Mouse (Mus musculus) lung, embryonic 16.5 days (tissue): ENCODE measurements around the gene Hivep3. TPM values are rescaled to one million over a fixed set of nuclear protein-coding genes. Genes with fewer than 3 reads are reported as not detected.
A peak's percentile ranks its signal among the peaks of the same experiment; 100 is the strongest.

Experiments used
- ATAC-seq: fragments of 200-750 bp; cut with Nextera tagmentation; 2 replicates; pipeline ENCODE4 v1.8.0; 2017; ENCODE audit warnings: low read depth, mild to moderate bottlenecking, moderate library complexity
- H3K27ac ChIP-seq: fragments of 300-500 bp; sonication (generic); 2 replicates; pipeline ENCODE4 v1.5.1; 2014; ENCODE audit warnings: mild to moderate bottlenecking, control low read depth, low read length
- H3K27me3 ChIP-seq: fragments of 300-500 bp; sonication (generic); 2 replicates; pipeline ENCODE4 v1.6.1; 2014; ENCODE audit warnings: low read depth, low read length, mixed read lengths; ENCODE audit not compliant: control insufficient read depth, insufficient read depth
- H3K36me3 ChIP-seq: fragments of 300-500 bp; sonication (generic); 2 replicates; pipeline ENCODE4 v1.6.1; 2014; ENCODE audit warnings: low read length; ENCODE audit not compliant: control insufficient read depth, insufficient read depth
- H3K4me1 ChIP-seq: fragments of 300-500 bp; sonication (generic); replicated peaks from 2 replicates; pipeline ENCODE4 v1.6.1; 2014; ENCODE audit warnings: low read length, mixed read lengths; ENCODE audit not compliant: control insufficient read depth, insufficient read depth
- H3K4me2 ChIP-seq: fragments of 300-500 bp; sonication (generic); 2 replicates; pipeline ENCODE4 v1.6.1; 2014; ENCODE audit warnings: low read depth, low read length, control low read depth
- H3K4me3 ChIP-seq: fragments of 300-500 bp; sonication (generic); 2 replicates; pipeline ENCODE4 v1.5.1; 2014; ENCODE audit warnings: mild to moderate bottlenecking, low read length, control low read depth
- H3K9ac ChIP-seq: fragments of 300-500 bp; sonication (generic); 2 replicates; pipeline ENCODE4 v1.6.1; 2014; ENCODE audit warnings: low read length, control low read depth
- H3K9me3 ChIP-seq: fragments of 300-500 bp; sonication (generic); 2 replicates; pipeline ENCODE4 v1.6.1; 2016; ENCODE audit warnings: low read length; ENCODE audit not compliant: control insufficient read depth
- WGBS: fragments of 180-500 bp; shearing (Covaris S2); extraction: QIAGEN DNeasy Blood & Tissue Kit; methylation state at CpG from one replicate; pipeline ENCODE4 v1.1.7; 2014; 5-methylcytosine and 5-hydroxymethylcytosine counted together
- polyA plus RNA-seq: library from polyadenylated mRNA; unstranded; fragments of >200 nt; fragmentation: Nextera tagmentation; extraction: Ambion mirVana; gene quantifications from 2 replicates; pipeline ENCODE4 v1.2.1, GENCODE M21; 2015

The Hivep3 gene
- polyA plus RNA-seq, 1 experiment from 2014 or later: 30.3 TPM

DNA sequence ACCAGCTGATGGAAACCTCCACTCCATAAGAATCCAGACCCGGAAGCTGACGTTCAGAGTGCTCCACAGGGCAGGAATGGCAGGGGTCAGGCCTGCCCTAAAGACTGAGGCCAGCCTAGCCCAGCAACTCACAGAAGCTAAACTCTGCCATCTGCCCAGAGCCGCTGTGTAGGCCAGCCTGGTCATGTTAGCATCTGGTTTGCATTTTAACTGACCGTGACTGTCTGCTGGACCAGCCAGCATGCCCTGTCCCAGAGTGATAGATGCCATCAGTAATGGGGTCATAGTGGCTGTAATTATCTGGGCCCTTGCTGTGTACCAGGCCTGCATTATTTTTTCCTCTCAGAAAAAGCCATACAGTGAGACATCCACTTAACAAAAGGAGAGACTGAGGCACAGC, 397.3 kb downstream of the Hivep3 start:
- WGBS: 73% methylated on average over 4 of the region's 4 CpGs
- Histone ChIP-seq H3K9me3 (no peaks in the 10 kb centered on the region), H3K4me2 (no peak overlapping the region), H3K4me1 (peaks cover 17% of the 10 kb centered on the region), H3K36me3 (no peaks in the 10 kb centered on the region), H3K27me3 (no peaks in the 10 kb centered on the region), H3K4me3 (no peak overlapping the region), H3K9ac (peak overlapping the region; percentile 7; the same call in 1 of the 2 replicates), H3K27ac (no peak overlapping the region)
- ATAC-seq: no peak

DNA sequence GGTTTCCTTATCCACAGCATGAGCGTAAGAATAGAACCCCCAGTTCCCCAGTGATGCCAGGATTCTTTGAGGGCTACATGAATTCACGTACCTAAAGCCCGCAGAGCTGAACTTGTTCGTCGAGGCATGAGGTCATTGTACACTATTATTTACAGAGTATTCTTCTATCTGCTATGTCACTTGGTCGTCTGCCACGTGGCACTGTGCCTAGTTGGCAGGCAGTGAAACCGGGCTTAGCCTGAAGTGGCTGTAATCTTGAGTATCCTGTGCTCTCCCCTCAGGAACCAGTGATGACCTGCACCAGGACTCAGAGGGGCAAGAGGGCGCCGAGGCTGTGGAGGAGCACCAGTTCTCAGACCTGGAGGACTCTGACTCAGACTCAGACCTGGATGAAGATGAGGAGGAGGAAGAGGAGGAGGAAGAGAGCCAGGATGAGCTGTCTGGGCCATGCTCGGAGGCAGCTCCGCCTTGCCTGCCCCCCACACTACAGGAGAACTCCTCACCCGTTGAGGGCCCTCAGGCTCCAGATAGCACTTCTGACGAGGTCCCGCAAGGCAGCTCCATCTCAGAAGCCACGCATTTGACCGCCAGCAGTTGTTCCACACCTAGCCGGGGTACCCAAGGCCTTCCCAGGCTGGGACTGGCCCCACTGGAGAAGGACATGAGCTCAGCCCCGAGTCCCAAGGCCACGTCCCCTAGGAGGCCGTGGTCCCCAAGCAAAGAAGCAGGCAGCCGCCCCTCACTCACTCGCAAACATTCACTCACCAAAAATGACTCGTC, 398.0 kb downstream of the Hivep3 start:
- H3K27ac ChIP-seq: no peak overlapping the region
- no peak overlapping the region for H3K4me3 ChIP-seq
- peak; percentile 72 for ATAC-seq
- H3K4me2 ChIP-seq: no peak overlapping the region
- H3K4me1 ChIP-seq: peaks cover 17% of the 10 kb centered on the region
- H3K9ac ChIP-seq: peak overlapping the region; percentile 28
- 46% methylated on average over 24 of the region's 24 CpGs for WGBS
- H3K36me3 ChIP-seq: no peaks in the 10 kb centered on the region
- no peaks in the 10 kb centered on the region for H3K9me3 ChIP-seq
- H3K27me3 ChIP-seq: no peaks in the 10 kb centered on the region

DNA sequence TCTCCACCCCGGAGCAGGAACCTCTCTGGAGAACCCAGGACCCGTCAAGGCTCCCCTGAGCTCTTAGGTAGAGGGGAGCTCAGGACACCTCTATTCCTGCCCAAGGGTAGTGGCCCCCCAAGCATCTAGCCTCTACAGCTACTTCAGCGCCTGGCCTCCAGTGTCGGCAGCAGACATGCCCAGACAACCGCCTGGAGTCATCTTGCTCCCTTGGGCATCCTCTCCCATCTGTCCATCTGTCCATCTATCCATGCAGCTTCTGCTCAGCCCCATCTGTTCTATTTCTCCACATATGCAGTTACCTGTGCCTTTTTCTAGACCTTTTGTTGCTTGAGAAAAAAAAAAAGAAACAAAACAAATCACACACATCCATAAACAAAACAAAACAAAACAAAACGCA, 400.6 kb downstream of the Hivep3 start:
- H3K4me3 ChIP-seq: no peak overlapping the region
- H3K4me2 ChIP-seq: no peak overlapping the region
- no peak overlapping the region for H3K27ac ChIP-seq
- 76% methylated on average over 6 of the region's 6 CpGs for WGBS
- no peaks in the 10 kb centered on the region for H3K36me3 ChIP-seq
- ATAC-seq: no peak
- peaks cover 13% of the 10 kb centered on the region for H3K4me1 ChIP-seq
- H3K27me3 ChIP-seq: no peaks in the 10 kb centered on the region
- no peaks in the 10 kb centered on the region for H3K9me3 ChIP-seq
- no peak overlapping the region for H3K9ac ChIP-seq

- H3K27ac ChIP-seq: no peak overlapping the region
- peaks cover 13% of the 10 kb centered on the region for H3K4me1 ChIP-seq
- no peaks in the 10 kb centered on the region for H3K36me3 ChIP-seq
- no peak for ATAC-seq
- no peak overlapping the region for H3K4me3 ChIP-seq
- H3K9ac ChIP-seq: no peak overlapping the region
- H3K4me2 ChIP-seq: no peak overlapping the region
- H3K27me3 ChIP-seq: no peaks in the 10 kb centered on the region
- no peaks in the 10 kb centered on the region for H3K9me3 ChIP-seq
- 50% methylated on average over 1 of the region's 1 CpGs for WGBS
Observed at GRCm38 (mm10) chr4:120141810-120142209, 408.2 kb downstream of the Hivep3 start.

DNA sequence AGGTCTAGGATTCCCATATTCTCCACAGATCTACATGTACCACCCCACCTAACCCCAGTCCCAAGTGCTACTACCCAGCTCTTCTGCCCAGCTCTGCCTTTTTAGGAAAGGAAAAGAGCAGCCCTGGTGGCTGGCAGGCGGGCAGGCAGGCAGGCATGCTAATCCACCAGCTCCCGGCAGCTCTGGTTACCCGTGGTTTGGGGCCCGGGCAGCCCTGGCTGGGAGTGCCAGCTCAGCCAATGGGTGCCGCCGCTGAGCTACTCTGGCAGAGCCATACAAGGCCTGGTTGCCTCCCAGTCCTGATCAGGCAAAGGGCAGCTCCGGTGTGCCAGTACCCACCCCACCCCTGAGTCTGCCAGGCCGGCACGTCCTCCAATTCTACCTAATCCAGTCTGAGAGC, 409.3 kb downstream of the Hivep3 start:
- H3K4me3 ChIP-seq: no peak overlapping the region
- no peaks in the 10 kb centered on the region for H3K36me3 ChIP-seq
- no peak overlapping the region for H3K9ac ChIP-seq
- no peaks in the 10 kb centered on the region for H3K27me3 ChIP-seq
- peaks cover 13% of the 10 kb centered on the region for H3K4me1 ChIP-seq
- H3K9me3 ChIP-seq: no peaks in the 10 kb centered on the region
- 79% methylated on average over 9 of the region's 9 CpGs for WGBS
- ATAC-seq: no peak
- H3K27ac ChIP-seq: no peak overlapping the region
- no peak overlapping the region for H3K4me2 ChIP-seq

GRCm38 (mm10) chr4:120144343-120144742, 410.8 kb downstream of the Hivep3 start:
- no peaks in the 10 kb centered on the region for H3K9me3 ChIP-seq
- no peaks in the 10 kb centered on the region for H3K27me3 ChIP-seq
- no peak overlapping the region for H3K4me3 ChIP-seq
- peaks cover 25% of the 10 kb centered on the region for H3K4me1 ChIP-seq
- H3K9ac ChIP-seq: no peak overlapping the region
- WGBS: 59% methylated on average over 5 of the region's 5 CpGs
- H3K4me2 ChIP-seq: no peak overlapping the region
- peak overlapping the region; percentile 33; the same call in 1 of the 2 replicates for H3K27ac ChIP-seq
- no peaks in the 10 kb centered on the region for H3K36me3 ChIP-seq
- ATAC-seq: no peak

DNA sequence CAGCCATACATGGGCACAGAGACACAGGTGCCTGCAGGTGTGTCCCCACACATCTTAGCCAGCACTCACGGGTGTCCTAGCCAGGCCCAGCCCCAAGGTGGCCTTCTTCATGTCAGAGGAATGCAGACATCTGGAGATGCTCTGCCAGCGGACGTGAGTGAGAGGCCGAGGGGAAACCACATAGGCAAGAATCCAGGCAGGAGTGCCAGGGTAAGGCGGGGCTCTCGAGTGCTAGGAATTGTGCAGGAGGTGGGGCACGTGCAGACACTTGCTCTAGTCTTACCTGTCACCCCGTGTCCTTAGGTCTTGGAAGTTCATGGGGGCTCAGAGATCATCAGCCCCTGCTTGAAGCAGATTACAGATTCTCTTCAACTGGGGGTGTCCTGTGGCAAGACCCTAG, 412.3 kb downstream of the Hivep3 start:
- ATAC-seq: peak; percentile 17; the same call in 1 of the 2 replicates
- Histone ChIP-seq H3K4me2 (no peak overlapping the region), H3K27me3 (no peaks in the 10 kb centered on the region), H3K36me3 (no peaks in the 10 kb centered on the region), H3K9ac (no peak overlapping the region), H3K4me3 (no peak overlapping the region), H3K9me3 (no peaks in the 10 kb centered on the region), H3K27ac (no peak overlapping the region), H3K4me1 (peaks cover 27% of the 10 kb centered on the region)
- 46% methylated on average over 8 of the region's 8 CpGs for WGBS

DNA sequence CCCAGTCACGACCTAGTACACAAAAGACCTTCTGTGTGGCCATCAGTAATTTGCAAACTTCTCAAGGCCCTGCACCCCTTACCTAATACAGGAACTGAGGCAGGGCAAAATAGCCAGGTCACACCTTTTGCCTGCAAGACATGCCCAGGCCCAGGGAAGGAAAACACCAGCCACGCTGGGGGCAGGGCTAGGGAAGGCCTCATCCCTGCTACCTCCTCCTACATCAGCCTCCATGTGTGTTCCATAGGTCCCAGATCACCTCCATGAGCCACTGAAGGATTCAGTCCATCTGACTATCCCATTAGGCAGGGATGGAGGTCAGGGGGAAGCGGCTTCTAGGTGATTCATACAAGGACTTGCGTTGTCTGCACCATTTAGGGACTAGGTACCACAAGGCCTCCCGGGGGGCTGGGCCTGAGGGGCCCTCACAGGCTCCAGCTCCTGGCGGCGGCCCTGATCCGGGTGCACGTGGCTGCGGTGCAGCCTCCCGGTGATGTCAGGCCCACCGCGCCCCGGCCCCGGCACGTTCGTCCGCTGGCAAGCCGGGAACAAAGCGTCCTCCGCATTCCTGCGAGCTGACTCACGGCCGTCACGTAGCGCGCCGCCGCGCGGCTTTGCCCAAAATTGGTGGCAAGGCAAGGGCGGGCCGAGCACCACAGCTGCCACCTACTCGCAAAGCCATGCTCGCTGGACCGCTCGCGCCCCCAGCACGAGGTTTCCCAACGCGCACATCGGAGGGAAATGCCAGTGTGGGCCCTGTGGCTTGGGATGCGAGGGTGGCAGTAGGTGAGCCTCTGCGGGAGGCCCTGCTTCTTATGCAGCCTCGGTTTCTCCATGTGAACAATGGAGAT, 414.9 kb downstream of the Hivep3 start:
- H3K4me3 ChIP-seq: peak overlapping the region; percentile 20
- H3K9me3 ChIP-seq: no peaks in the 10 kb centered on the region
- H3K36me3 ChIP-seq: no peaks in the 10 kb centered on the region
- peak overlapping the region; percentile 60; the same call in 1 of the 2 replicates for H3K27ac ChIP-seq
- peaks cover 27% of the 10 kb centered on the region for H3K4me1 ChIP-seq
- H3K4me2 ChIP-seq: peak overlapping the region; percentile 51
- WGBS: 5% methylated on average over 45 of the region's 45 CpGs
- H3K9ac ChIP-seq: peak overlapping the region; percentile 51
- no peaks in the 10 kb centered on the region for H3K27me3 ChIP-seq
- ATAC-seq: peak; percentile 89

DNA sequence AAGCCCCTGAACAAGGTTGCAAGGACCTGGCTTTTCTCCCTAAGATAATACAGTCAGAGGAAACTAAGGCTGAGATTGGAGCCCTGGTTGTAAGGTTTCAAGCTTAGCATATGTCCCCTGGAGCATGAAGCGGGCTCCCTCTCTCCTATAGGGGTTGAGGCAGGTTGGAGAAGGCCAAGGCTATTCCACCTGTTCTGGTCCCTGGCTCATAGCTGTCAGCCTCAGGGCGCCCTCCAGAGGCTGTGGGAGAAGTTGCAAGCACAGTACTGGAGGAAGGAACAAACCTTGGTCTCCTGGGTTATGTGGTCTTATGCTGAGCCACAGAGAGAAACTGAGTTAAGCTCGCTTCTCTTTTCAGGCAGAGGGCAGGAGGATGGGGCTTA, 415.5 kb downstream of the Hivep3 start:
- Histone ChIP-seq H3K9ac (peak overlapping the region; percentile 51), H3K9me3 (no peaks in the 10 kb centered on the region), H3K36me3 (no peaks in the 10 kb centered on the region), H3K27ac (peak overlapping the region; percentile 1; the same call in 1 of the 2 replicates), H3K4me2 (peak overlapping the region; percentile 51), H3K4me3 (peak overlapping the region; percentile 20; the same call in 1 of the 2 replicates), H3K27me3 (no peaks in the 10 kb centered on the region), H3K4me1 (peaks cover 27% of the 10 kb centered on the region)
- 46% methylated on average over 3 of the region's 3 CpGs for WGBS
- peak; percentile 41; the same call in 1 of the 2 replicates for ATAC-seq
